Mouse (Mus musculus) left cerebral cortex, adult 9 months (tissue): ENCODE measurements around the gene Klk6.

Experiments
- DNase-seq, 2 experiments: peaks; one replicate each; pipeline ENCODE4 v3.0.0; 2022; ENCODE audit warnings: low spot score in 2 of 2

The Klk6 gene

GRCm38 (mm10) chr7:43821581-43821980, 2.7 kb upstream of the Klk6 start:
- DNase-seq = no peak

GRCm38 (mm10) chr7:43826056-43826455, 1.8 kb downstream of the Klk6 start:
- no peak for DNase-seq

- no peak for DNase-seq
These were observed 3.4 kb downstream of the Klk6 start for GRCm38 (mm10) chr7:43827706-43828105.

GRCm38 (mm10) chr7:43829006-43829405, 4.7 kb downstream of the Klk6 start:
- DNase-seq = no peak

GRCm38 (mm10) chr7:43841701-43842100, 17.4 kb downstream of the Klk6 start, which contains the start of gene Klk5:
Gene Klk5, plus strand, starts transcription at chr7:43841971.
- DNase-seq = no peak

GRCm38 (mm10) chr7:43843801-43844200, 19.5 kb downstream of the Klk6 start:
- DNase-seq = no peak

GRCm38 (mm10) chr7:43851616-43852015, 27.3 kb downstream of the Klk6 start:
- no peak for DNase-seq

GRCm38 (mm10) chr7:43854642-43855380, 30.5 kb downstream of the Klk6 start:
- no peak for DNase-seq

- no peak for DNase-seq
These were observed 31.4 kb downstream of the Klk6 start for GRCm38 (mm10) chr7:43855709-43856108.

GRCm38 (mm10) chr7:43856307-43856706, 32.0 kb downstream of the Klk6 start:
- no peak for DNase-seq

- DNase-seq = no peak
These were observed 33.2 kb downstream of the Klk6 start for GRCm38 (mm10) chr7:43857501-43857900.

GRCm38 (mm10) chr7:43860411-43860810, 36.1 kb downstream of the Klk6 start:
- no peak for DNase-seq

GRCm38 (mm10) chr7:43873237-43873636, 48.9 kb downstream of the Klk6 start:
- peak in 1 of 2 experiments; percentile 71 for DNase-seq

GRCm38 (mm10) chr7:43873674-43874073, 49.4 kb downstream of the Klk6 start:
- DNase-seq = no peak

GRCm38 (mm10) chr7:43874868-43875375, 50.6 kb downstream of the Klk6 start:
- no peak for DNase-seq

- DNase-seq = no peak
These were observed 52.1 kb downstream of the Klk6 start for GRCm38 (mm10) chr7:43876444-43876843.

- no peak for DNase-seq
These were observed 54.0 kb downstream of the Klk6 start for GRCm38 (mm10) chr7:43878281-43878680.

GRCm38 (mm10) chr7:43880912-43881311, 56.6 kb downstream of the Klk6 start, which contains the start of gene Klk4:
Gene Klk4, plus strand, starts transcription at chr7:43881160.
- DNase-seq = no peak
